Mouse (Mus musculus) stomach, postnatal 0 days (tissue): ENCODE results near the gene Tiparp. TPM values are rescaled to one million over a fixed set of nuclear protein-coding genes. Genes with fewer than 3 reads are reported as not detected.

Experiments
- ATAC-seq: fragments of 200-750 bp; cut with Nextera tagmentation; 2 replicates; pipeline ENCODE4 v1.8.0; 2017; ENCODE audit not compliant: low FRiP score, low TSS enrichment
- DNase-seq: peaks from one replicate; pipeline ENCODE4 v3.0.0-alpha.2; 2016; ENCODE audit warnings: low spot score
- H3K27ac ChIP-seq: fragments of 300-500 bp; sonication (generic); replicated peaks from 2 replicates; pipeline ENCODE4 v1.5.1; 2014; ENCODE audit warnings: mild to moderate bottlenecking, control low read depth
- H3K27me3 ChIP-seq: fragments of 300-500 bp; sonication (generic); 2 replicates; pipeline ENCODE4 v1.6.1; 2014; ENCODE audit warnings: low read length; ENCODE audit not compliant: control insufficient read depth, insufficient read depth
- H3K36me3 ChIP-seq: fragments of 300-500 bp; sonication (generic); 2 replicates; pipeline ENCODE4 v1.6.1; 2014; ENCODE audit warnings: low read length, mixed read lengths; ENCODE audit not compliant: control insufficient read depth, insufficient read depth
- H3K4me1 ChIP-seq: fragments of 300-500 bp; sonication (generic); replicated peaks from 2 replicates; pipeline ENCODE4 v1.6.1; 2014; ENCODE audit warnings: antibody characterized with exemption; ENCODE audit not compliant: control insufficient read depth, insufficient read depth
- H3K4me2 ChIP-seq: fragments of 300-500 bp; sonication (generic); replicated peaks from 2 replicates; pipeline ENCODE4 v1.6.1; 2014; ENCODE audit warnings: low read depth, mild to moderate bottlenecking, control low read depth, moderate library complexity
- H3K4me3 ChIP-seq: fragments of 300-500 bp; sonication (generic); 2 replicates; pipeline ENCODE4 v1.5.1; 2014; ENCODE audit warnings: low read depth, low read length, control low read depth
- H3K9ac ChIP-seq: fragments of 300-500 bp; sonication (generic); 2 replicates; pipeline ENCODE4 v1.6.1; 2014; ENCODE audit warnings: mild to moderate bottlenecking, low read length, control low read depth, mixed read lengths
- H3K9me3 ChIP-seq: fragments of 300-500 bp; sonication (generic); 2 replicates; pipeline ENCODE4 v1.6.1; 2016; ENCODE audit warnings: low read length; ENCODE audit not compliant: control insufficient read depth
- CTCF ChIP-seq: IDR thresholded peaks from 2 replicates; pipeline ENCODE4 v1.5.1; 2016; ENCODE audit warnings: antibody characterized with exemption, low read depth, mild to moderate bottlenecking, moderate library complexity
- EP300 ChIP-seq: optimal IDR thresholded peaks from 2 replicates; pipeline ENCODE3; 2016; ENCODE audit warnings: antibody characterized with exemption
- WGBS: fragments of 180-500 bp; shearing (Covaris S2); extraction: QIAGEN DNeasy Blood & Tissue Kit; methylation state at CpG from one replicate; pipeline ENCODE4 v1.1.7; 2014; 5-methylcytosine and 5-hydroxymethylcytosine counted together
- polyA plus RNA-seq: library from polyadenylated mRNA; unstranded; fragments of >200 nt; fragmentation: Nextera tagmentation; extraction: Ambion mirVana; gene quantifications from 2 replicates; pipeline ENCODE4 v1.2.1, GENCODE M21; 2015

Gene Tiparp
- 19.8 and 20.2 TPM in 2 replicates for polyA plus RNA-seq

DNA sequence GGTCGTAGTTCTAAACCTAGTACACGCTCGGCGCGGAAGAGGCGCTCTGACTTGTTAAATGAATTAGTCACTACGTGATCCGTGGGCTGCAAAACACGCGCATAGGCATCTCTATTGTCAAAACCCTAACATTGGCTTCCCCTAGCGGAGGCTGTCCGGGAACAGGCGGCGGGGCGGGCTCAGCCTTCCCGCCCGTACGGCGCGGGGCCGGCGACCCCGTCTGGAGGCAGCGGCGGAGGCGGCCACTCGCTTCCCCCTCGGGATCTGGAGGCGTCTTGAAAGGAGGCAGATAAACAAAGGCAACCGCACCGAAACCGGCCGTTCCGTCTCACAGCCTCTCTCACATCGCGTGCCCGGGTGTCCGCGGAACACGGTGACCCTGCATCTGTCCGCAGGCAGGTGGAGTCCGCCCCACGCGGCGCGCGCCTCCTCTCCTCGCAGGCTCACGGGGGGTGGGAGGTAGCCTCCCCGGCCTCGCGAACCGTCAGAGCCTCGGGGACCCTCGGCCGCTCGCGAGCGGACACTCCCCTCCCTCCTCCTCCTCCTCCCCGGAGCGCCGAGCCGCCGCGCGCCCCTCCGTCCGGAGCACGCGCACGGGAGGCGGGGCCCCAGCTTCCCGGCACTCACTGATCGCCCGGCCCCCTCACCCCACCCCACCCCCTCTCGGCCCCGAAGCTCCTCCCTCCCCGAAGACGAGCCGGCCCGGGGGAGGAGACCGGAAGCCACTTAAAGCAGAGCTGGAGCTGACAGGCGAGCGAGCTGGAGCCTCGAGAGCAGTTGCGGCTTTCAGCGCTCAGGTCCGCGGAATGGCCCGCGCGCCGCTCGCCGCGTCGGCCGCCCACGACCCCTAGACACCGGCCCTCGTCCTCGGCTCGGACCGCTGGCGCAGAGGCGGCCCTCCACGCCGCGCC, at the start of gene Tiparp:
Gene Tiparp, plus strand, starts transcription at position 720 of the 911 bp plus-strand sequence.
- no peaks in the 10 kb centered on the region for H3K4me1 ChIP-seq
- H3K27me3 ChIP-seq: no peaks in the 10 kb centered on the region
- TF ChIP-seq CTCF (peak; percentile 69), EP300 (no peak)
- H3K27ac ChIP-seq: peak within 1 kb of the TSS; percentile 99
- peak within 1 kb of the TSS; percentile 79 for H3K4me2 ChIP-seq
- H3K4me3 ChIP-seq: peak within 1 kb of the TSS; percentile 93
- H3K9ac ChIP-seq: peak within 1 kb of the TSS; percentile 93
- ATAC-seq: peak; percentile 95
- WGBS: under 1% methylated on average over 73 of the region's 109 CpGs
- DNase-seq: peak; percentile 97
- no peaks in the 10 kb centered on the region for H3K9me3 ChIP-seq
- no peaks in the 10 kb centered on the region for H3K36me3 ChIP-seq

DNA sequence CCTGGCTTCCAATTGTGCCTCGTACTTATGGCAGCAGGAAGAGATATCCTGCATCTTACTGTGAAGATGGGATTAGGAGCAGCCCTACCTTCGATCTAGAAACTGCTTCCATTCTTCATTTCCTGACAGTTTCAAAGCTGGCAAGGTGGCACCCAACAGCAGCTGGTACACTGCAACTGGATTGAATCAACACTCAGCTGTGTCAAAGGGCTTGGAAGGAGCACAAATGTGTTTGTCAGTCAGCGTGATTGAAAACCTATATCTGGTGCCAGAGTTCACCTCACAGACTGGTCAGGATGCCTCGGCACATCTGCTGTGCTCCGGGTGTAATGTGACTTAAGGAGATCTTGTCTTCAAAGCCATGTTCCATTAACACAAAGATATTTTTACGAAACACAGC, 47.5 kb upstream of the Tiparp start:
- Histone ChIP-seq H3K27ac (no peak overlapping the region), H3K4me2 (no peak overlapping the region), H3K27me3 (no peaks in the 10 kb centered on the region), H3K4me1 (0 out of 2 replicates have a peak, but pooled peaks cover 2% of the 10 kb centered on the region), H3K9ac (no peak overlapping the region), H3K9me3 (no peaks in the 10 kb centered on the region), H3K4me3 (no peak overlapping the region), H3K36me3 (no peaks in the 10 kb centered on the region)
- no peak for ATAC-seq
- TF ChIP-seq EP300: no peak
- no peak for TF ChIP-seq CTCF
- DNase-seq: no peak
- WGBS: 47% methylated on average over 6 of the region's 6 CpGs

DNA sequence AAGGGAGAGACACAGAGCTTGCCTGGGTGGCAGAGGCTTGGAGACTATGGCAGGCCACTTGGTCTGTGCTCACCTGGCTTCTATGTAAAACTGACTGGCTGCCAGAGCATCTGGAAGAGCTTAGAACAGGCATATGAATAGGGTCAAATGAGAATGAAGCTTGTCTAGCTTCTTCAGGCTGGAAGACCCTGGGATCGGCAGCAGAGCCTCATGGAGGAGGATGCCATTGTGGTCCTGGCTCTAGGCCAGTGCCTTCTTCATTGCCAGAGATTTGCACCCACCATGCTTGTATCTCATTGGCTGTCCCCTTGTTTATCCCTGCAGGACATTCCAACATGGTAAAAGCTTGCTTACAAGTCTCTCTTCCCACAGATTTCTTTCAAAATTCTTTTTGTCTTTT, 45.9 kb upstream of the Tiparp start:
- no peak overlapping the region for H3K27ac ChIP-seq
- H3K4me3 ChIP-seq: no peak overlapping the region
- DNase-seq: no peak
- H3K27me3 ChIP-seq: no peaks in the 10 kb centered on the region
- no peak overlapping the region for H3K9ac ChIP-seq
- no peaks in the 10 kb centered on the region for H3K9me3 ChIP-seq
- H3K4me2 ChIP-seq: no peak overlapping the region
- no peak for ATAC-seq
- H3K36me3 ChIP-seq: no peaks in the 10 kb centered on the region
- TF ChIP-seq CTCF (no peak), EP300 (no peak)
- 0 out of 2 replicates have a peak, but pooled peaks cover 2% of the 10 kb centered on the region for H3K4me1 ChIP-seq
- 58% methylated on average over 1 of the region's 1 CpGs for WGBS

DNA sequence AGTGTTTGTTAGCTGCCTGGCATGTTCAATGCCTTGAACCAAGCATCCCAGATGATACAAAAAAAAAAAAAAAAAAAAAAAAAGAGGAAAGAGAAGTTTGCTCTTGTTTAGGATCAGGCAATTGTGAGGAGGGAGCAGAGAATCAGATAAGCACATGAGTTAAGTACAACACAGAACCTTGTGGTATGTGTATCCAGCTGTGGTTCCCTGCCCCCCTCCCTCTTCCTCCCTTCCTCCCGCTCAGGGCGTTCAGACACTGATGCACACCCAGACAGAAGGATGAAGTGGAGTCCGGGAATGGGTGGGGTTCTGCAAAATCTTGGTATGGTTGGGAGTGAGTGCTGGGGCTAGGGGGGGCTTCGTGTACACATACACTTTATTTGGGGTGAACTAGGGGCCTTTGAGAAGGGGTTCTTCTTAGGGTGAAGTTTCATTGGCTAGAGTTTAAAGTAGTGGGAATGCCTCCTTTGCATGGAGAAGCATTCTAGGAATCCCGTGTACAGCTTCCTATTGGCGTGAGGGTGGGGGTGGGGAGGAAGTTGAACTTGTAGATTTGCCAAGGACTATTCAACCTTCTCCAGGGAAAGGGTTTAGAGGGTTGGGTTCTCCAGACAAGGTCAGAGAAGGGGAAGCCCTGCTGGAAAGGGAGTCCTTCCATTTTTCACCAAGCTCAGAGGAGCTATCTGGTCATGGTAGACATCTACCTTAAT, 45.4 kb upstream of the Tiparp start:
- H3K4me3 ChIP-seq: no peak overlapping the region
- no peak overlapping the region for H3K4me2 ChIP-seq
- DNase-seq (no peak), ATAC-seq (peak; percentile 56; the same call in 1 of the 2 replicates)
- H3K27ac ChIP-seq: no peak overlapping the region
- 43% methylated on average over 6 of the region's 6 CpGs for WGBS
- no peaks in the 10 kb centered on the region for H3K36me3 ChIP-seq
- no peak overlapping the region for H3K9ac ChIP-seq
- TF ChIP-seq EP300 (no peak), CTCF (no peak)
- 0 out of 2 replicates have a peak, but pooled peaks cover 2% of the 10 kb centered on the region for H3K4me1 ChIP-seq
- no peaks in the 10 kb centered on the region for H3K9me3 ChIP-seq
- no peaks in the 10 kb centered on the region for H3K27me3 ChIP-seq

DNA sequence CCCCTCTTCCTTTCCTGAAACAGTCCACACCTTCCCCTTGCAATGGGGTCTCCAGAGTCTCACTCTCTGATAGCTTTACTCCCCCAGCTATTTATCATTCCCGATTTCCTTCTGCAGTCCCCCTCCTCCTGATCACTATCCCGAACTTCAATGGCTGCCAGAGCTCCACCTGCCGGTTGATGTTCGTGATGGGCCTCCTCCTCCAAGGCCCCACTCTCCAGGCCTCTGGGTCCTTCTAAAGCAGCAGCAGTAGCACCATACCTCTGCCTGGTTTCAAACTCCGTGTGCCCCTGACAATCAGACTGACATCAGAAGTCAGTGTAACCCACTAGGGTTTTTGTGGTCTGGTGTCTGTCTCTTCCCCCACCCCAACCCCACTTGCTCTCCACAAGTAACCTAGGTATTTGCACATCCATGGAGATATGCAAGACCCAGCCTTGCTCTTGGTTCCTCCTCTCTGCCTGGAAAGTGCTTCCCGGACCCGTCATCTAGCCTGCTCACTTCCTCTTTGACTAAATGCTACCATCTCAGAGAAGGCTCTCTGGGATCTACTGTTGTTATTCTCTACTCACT, 44.0 kb upstream of the Tiparp start:
- Histone ChIP-seq H3K27me3 (no peaks in the 10 kb centered on the region), H3K27ac (no peak overlapping the region), H3K9ac (no peak overlapping the region), H3K36me3 (no peaks in the 10 kb centered on the region), H3K4me3 (no peak overlapping the region), H3K4me2 (no peak overlapping the region), H3K4me1 (0 out of 2 replicates have a peak, but pooled peaks cover 2% of the 10 kb centered on the region), H3K9me3 (no peaks in the 10 kb centered on the region)
- ATAC-seq: no peak
- DNase-seq: no peak
- TF ChIP-seq EP300 (no peak), CTCF (no peak)
- 64% methylated on average over 7 of the region's 7 CpGs for WGBS
